Mouse (Mus musculus): ENCODE results near the gene Clta.
"Not testable (repeated sequence)": the region's sequence is repeated elsewhere in the genome, so short reads cannot be mapped to it uniquely, and the experiment has no call there.

Gene Clta

GRCm38 (mm10) chr4:44024241-44024640 is 20.0 kb downstream of the Clta start:
- peak in 1 of 2 experiments; percentile 1 for DNase-seq (ENCODE audit: low spot score in 2 of 2)

- no peak for DNase-seq (ENCODE audit: low spot score in 2 of 2)
Observed at GRCm38 (mm10) chr4:44025570-44025969, 21.3 kb downstream of the Clta start.

- DNase-seq (ENCODE audit: low spot score in 2 of 2): peak in 1 of 2 experiments; percentile 36
Observed at GRCm38 (mm10) chr4:44028303-44029135, 24.3 kb downstream of the Clta start.

- DNase-seq (ENCODE audit: low spot score in 2 of 2): no peak
Observed at GRCm38 (mm10) chr4:44029661-44030066, 25.4 kb downstream of the Clta start.

GRCm38 (mm10) chr4:44031521-44031920 is 27.3 kb downstream of the Clta start:
- DNase-seq (ENCODE audit: low spot score in 2 of 2): no peak

- no peak for DNase-seq (ENCODE audit: low spot score in 2 of 2)
Observed at GRCm38 (mm10) chr4:44036455-44036854, 32.2 kb downstream of the Clta start.

GRCm38 (mm10) chr4:44040802-44041201 is 36.5 kb downstream of the Clta start:
- no peak for DNase-seq (ENCODE audit: low spot score in 2 of 2)

- no peak for DNase-seq (ENCODE audit: low spot score in 2 of 2)
Observed at GRCm38 (mm10) chr4:44042429-44042828, 38.2 kb downstream of the Clta start.

- not testable (repeated sequence) for DNase-seq (ENCODE audit: low spot score in 2 of 2)
Observed at GRCm38 (mm10) chr4:44043182-44043581, 38.9 kb downstream of the Clta start.

- no peak for DNase-seq (ENCODE audit: low spot score in 2 of 2)
Observed at GRCm38 (mm10) chr4:44044685-44045356, 40.6 kb downstream of the Clta start.

- no peak for DNase-seq (ENCODE audit: low spot score in 2 of 2)
Observed at GRCm38 (mm10) chr4:44046066-44046465, 41.8 kb downstream of the Clta start.

- DNase-seq (ENCODE audit: low spot score in 2 of 2): no peak
Observed at GRCm38 (mm10) chr4:44049812-44050211, 45.6 kb downstream of the Clta start.

- DNase-seq (ENCODE audit: low spot score in 2 of 2): no peak
Observed at GRCm38 (mm10) chr4:44059674-44060073, 55.4 kb downstream of the Clta start.

GRCm38 (mm10) chr4:44062062-44062461 is 57.8 kb downstream of the Clta start:
- no peak for DNase-seq (ENCODE audit: low spot score in 2 of 2)

GRCm38 (mm10) chr4:44062816-44063215 is 58.6 kb downstream of the Clta start:
- DNase-seq (ENCODE audit: low spot score in 2 of 2): no peak

- peak; percentile 90 to 96 for DNase-seq (ENCODE audit: low spot score in 2 of 2)
Observed at GRCm38 (mm10) chr4:44065355-44066025, 61.2 kb downstream of the Clta start.

- DNase-seq (ENCODE audit: low spot score in 2 of 2): no peak
Observed at GRCm38 (mm10) chr4:44066891-44067290, 62.6 kb downstream of the Clta start.

GRCm38 (mm10) chr4:44068736-44069135 is 64.5 kb downstream of the Clta start:
- DNase-seq (ENCODE audit: low spot score in 2 of 2): no peak

- DNase-seq (ENCODE audit: low spot score in 2 of 2): no peak
Observed at GRCm38 (mm10) chr4:44069411-44069810, 65.2 kb downstream of the Clta start.

GRCm38 (mm10) chr4:44070641-44071040 is 66.4 kb downstream of the Clta start:
- DNase-seq (ENCODE audit: low spot score in 2 of 2): no peak

- no peak for DNase-seq (ENCODE audit: low spot score in 2 of 2)
Observed at GRCm38 (mm10) chr4:44071741-44072145, 67.5 kb downstream of the Clta start.

GRCm38 (mm10) chr4:44072146-44072872 is 68.1 kb downstream of the Clta start:
- peak; percentile 74 to 82 for DNase-seq (ENCODE audit: low spot score in 2 of 2)

All from frontal cortex, postnatal 25 days (tissue).